Mouse (Mus musculus) layer of hippocampus, adult 9-11 months (tissue): Measurements from ENCODE around the gene Ficd.

Experiments
- DNase-seq: peaks from one replicate; pipeline ENCODE4 v3.0.0; 2022

Gene Ficd

DNA sequence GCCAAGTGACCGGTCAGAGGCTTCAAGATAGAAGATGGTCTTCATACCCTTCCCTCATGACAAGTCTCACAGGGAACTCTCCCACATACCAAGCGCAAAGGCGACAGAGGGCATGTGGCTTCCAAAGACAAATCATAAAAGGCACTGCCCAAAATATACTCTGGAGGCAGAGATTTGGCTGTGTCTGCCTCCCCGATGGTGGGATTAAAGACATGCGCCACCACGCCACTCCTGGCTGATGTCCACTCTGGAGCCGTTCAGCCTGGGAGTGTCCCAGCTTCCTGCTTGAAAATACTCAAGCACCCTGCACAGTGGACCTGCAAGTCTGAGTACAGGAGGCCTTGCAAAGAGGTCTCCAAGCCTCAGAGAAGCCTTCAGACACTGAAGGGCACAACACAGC lies 4.4 kb upstream of the Ficd start:
- DNase-seq: no peak

DNA sequence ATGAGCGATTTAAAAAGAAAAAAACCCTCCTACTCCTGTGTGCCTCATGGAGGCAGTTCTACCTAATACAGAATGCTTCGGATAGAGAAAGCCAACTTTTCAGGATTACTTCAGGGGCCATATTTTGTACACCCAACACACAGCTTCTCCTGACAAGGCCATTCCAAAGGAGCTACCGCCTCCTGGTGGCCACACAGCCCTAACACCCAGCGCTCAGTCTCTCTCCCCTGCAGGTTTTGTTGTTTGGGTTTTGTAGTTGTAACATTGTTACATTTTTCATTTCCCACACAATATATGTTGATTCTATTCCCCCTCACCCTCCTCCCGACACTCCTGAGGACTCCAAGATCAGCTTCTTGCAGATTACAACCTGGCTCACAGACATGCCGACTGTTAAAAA lies 3.4 kb upstream of the Ficd start:
- DNase-seq: no peak

DNA sequence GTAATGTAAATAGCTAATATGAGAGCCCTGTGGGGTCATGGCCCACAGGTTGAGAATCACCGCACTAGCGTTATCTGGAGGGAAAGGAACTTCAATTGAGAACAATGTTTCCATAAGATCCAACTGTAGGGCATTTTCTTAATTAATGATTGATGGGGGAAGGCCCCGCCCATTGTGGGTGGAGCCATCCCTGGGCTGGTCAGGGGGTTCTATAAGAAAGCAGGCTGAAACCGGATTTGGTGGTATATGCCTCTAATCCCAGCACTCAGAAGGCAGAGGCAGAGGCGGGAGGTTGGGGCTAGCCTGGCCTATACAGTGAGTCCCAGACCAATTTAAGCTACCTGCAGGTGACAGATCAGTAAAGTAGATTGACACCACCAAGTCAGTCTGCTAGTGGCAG lies 1.2 kb upstream of the Ficd start:
- DNase-seq: no peak

DNA sequence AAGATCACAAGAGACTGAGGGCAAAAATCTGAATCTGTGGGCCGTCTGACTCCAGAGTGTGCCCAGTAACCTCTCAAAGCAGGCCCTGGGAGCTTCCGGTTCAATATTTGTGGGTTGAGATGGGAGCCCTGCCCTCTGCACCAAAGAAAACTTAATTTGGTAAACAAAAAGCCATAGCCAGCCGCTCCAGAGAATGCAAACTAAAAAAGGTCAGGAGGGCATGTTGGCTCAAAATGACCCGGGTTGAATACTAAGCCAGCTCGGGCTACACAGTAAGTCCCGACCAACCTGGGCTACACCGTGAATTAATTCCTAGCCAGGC lies 619 bp upstream of the Ficd start:
- no peak for DNase-seq

DNA sequence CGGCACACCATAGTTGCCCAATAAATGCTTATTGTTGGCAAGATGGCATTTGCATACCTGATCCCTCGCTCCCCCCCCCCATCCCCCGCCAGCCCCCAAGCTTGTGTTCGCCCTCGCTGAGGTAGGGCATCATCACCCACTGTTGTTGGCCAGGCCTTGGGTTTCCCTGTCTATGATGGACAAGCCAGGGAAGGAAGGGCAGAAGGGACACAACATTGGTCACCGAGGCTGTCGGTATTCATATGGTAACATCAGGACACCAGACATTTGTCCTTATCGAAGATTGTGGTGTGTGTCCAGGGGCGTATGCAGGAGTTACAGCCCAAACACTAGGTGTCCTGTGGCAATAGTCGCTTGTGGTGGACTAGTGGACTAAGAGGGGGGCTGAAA lies 505 bp downstream of the Ficd start:
- DNase-seq: no peak

DNA sequence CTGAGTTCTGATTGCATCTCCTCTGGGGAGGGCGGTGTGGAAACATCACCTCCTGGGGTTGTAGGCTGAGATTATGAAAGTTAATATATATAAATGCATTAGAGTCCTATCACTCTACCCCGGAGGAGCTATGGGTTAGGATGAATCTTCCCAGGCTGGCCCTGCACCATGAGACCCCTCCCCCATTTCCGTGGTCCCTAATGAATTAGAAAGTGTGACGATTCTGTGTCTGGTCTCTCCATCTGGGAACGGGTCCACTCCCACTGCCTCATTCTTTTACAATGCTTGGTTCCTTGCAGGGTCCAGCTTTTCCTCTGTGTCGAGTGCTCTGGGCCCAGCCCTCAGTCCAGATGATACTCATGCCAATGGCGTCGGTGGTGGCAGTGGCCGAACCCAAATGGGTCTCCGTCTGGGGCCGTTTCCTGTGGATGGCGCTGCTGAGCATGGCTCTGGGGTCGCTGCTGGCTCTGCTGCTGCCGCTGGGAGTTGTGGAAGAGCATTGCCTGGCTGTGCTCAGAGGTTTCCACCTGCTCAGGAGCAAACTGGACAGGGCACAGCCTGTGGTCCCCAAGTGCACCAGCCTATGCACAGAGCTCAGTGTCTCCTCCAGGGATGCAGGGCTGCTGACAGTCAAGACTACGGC lies 1.0 kb downstream of the Ficd start:
- DNase-seq: no peak

DNA sequence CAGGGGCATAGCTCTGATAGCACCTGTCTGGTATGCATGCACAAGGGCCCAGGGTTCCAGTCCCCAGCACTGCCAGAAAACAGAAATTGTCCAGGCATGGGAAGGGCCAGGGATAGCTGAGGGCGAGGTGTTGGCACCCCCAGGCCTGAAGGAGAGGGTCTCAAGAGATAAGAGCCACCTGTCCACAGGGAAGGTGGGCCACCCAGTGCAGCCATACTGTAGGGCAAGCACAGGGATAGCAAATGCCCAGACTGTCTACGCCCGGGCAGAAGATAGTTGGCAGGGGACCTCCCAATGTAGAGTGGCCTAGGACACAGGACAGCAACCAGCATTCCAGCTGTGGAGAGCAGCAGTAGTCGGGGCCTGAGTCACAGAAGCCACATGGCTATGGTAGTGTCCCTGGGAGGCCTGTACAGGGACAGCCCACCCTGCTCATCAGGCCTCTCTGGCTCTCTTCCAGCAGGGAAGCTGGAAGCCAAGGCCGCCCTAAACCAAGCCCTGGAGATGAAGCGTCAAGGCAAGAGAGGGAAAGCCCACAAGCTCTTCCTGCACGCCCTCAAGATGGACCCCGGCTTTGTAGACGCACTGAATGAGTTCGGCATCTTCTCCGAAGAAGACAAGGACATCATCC lies 2.1 kb downstream of the Ficd start:
- DNase-seq: no peak

DNA sequence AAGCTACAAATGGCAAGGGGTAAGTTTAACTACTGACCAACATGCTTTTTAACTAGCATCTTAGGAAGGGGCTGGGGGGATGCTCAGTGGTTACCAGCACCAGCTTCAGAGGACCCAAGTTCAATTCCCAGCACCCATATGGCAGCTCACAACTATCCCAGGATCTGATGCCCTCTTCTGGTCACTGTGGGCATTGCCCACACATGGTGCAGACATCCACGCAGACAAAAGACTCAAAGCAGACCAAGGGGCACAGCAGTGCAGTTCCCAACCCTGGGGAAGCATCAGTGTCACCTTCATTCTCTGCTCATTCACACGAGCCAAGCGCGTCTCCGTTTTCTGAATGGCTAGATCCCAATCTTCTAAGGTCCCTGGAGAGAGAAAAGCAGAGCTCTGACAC lies 12.0 kb downstream of the Ficd start:
- DNase-seq: no peak

DNA sequence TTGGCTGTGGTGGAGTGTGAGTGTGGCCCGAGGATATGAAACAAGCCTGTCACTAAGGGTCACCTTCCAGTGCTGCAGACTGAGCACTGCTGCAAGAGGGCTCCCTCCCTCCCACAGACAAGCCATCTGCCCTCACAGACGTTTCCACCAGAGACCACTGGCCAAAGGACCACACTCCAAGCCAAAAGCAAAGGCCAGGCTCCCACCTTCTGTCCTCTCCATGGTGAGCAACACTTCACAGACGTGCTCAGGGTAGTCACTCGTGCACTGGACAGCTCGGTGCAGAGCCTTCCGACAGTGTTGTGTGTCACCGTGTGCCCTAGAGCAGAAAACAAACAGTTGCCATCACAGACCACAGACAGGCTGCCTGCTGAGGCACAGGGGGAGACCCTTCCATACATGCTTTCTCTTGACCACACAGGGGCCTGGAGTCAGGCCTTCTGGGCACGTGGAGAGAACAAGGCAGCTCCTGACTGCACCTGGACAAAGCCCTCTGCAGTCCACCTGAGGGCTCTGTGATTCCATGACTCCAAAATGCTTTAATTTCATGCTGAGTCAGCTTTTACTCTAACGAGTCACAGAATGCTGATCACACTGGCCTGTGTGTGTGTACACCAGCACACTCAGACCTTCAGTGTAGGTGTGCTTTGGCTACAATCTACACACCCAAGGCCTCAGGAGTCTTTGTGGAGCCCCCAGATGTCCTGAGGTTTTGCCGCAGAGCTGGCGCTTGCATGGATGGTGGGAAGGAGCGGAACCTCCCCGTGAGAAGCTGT lies 13.1 kb downstream of the Ficd start:
- no peak for DNase-seq

DNA sequence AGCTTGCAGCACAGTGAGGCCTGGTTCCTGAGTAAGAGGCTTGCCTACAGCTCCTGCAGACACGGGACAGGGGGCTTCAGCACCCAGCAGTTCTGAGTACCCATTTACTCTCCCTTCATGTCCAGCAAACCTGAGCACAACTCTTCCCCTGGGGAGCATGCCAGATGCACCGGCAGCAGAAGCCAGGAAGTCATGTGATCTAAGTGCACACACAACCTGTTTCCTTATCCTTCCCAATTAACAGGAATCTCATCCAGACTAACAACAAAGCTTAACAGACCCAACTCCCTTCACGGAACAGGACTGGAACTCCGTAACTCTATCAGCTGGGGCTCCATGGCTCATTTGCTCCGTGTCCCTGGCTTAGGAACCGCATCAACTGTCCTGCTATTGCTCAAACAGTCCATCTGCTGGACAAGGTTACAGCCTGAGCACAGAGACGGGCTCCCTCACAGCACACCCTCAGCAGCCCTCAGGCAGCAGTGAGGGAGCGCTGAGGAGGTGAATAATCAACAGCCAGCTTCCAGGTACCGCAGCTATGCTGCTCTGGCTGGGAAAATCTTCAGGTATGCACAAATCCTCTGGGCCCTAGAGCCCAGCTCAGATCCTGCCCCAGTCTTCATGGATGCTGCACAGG lies 16.0 kb downstream of the Ficd start:
- DNase-seq: no peak

DNA sequence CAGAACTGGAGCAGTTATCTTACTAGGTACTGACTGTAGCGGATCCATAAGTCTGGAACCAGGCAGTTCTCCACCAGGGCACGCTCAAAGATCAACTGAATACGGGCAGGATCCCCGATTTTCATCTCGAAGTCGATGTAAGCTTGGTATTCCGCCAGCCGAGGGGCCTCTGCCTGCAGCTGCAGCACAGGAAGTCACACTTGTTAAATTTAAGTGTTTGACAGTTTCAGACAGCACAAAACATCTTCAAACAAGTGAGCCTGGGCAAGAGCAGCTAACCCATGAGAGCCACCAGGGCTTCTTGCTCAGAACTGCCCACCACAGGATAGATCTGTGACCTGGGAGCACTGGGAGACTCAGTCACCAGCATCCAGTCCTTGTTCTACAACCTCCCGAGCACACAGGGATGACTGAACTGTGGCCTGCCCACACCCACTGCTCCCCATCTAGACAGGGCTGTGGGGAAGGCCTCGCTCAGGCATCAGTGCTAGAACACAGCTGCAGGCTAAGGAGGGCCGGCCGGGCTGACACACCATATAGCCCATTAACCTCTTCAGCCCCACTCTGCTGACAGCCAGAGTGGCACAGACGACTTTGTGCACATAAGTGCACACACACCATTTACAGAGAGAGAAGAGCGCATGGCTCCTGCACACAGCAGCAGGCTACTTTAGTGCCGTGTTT lies 19.9 kb downstream of the Ficd start:
- DNase-seq: no peak

DNA sequence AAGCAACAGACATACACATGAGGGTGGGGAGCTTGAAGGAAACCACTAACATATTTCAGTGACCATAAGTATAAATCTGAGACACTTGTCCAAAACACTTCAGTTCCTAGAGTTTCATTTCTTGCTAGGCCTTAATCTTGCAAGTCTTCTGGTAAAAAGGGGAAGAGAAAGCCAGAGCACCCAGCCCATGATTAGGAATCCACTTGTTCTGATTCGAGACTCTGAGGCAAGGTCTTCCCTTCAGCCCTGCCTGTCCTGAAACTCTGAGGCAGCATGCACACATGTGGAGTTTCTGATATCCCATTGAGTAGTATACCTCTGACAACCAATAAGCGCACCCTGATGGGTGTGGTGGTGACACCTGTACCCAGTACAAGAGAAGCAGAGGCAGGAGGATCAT lies 26.0 kb downstream of the Ficd start:
- DNase-seq: no peak

DNA sequence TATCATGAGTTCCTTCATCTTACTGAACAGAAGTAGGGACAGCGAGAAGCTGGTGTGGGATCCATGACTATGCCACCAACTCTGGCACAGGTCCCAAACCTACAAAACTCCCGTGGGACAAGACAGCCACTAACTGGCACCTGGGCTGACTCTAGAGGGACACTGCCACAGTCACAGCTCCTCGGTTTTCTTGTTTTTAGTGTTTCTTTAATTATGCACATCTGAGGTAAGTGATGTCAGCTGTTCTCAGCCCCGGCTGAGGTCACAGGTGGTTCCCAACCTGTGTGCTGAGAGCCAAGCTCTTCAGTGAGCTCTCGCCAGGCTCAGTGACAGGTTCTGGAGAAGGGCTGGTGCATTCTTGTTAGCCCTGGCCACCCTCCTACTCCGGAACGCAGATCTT lies 28.8 kb downstream of the Ficd start:
- no peak for DNase-seq

DNA sequence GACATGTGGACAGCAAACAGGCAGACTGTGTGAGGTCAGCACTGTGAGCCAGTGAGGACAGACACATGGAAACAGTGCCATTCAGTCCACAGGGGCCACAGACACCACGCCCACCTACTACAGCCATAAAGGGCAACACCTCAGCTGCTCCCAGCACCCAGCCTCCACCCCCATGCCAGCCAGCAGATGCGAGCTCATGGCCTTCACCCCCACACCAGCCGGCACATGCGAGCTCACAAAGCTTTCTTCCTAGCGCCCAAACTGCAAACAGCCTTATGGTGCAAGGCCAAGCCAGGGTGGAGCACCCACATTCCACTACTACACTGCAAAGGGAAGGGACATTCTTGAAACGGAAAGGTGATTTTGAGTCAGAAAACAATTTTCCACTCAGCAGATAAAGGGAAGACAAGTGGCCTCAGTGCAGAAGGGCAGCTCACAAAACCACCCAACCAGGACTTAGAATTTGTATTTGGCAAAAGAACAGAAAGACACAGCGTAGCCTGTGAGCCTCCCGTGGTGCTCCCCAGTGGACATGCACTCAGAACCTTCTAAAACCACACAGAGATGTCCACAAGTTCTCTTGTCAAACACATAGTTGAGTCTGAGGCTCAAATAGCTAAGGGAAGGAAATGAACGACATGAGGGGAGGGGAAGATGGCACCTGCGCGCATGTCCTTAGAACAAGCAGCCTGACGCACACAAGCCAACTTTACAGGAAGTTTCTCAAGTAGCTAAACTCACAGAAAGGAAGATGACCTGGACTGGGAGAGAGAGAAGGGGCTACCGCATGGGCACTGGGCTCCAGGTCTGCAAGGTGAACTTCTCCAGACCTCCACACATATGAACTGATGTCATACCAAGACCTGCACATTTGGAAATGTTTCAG lies 30.3 kb downstream of the Ficd start:
- no peak for DNase-seq

DNA sequence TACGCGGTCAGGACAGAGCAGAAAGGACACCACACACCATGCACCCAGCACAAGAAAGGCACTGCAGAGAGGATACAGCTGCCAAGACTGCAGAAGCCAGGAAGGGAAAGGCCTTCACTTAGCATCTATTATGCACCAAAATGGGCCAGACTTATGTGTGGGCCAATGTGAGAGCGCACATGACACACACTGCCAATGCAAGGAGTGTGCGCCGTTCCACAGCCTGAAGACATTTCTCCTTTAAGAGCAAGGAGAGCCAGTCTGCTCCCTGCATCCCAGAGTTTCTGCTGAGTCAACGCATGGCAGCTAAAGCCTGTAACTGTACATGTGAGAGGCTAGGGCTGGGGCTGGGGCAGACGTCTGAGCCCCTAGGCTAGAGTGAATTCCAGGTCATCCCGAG lies 33.2 kb downstream of the Ficd start:
- DNase-seq: no peak

DNA sequence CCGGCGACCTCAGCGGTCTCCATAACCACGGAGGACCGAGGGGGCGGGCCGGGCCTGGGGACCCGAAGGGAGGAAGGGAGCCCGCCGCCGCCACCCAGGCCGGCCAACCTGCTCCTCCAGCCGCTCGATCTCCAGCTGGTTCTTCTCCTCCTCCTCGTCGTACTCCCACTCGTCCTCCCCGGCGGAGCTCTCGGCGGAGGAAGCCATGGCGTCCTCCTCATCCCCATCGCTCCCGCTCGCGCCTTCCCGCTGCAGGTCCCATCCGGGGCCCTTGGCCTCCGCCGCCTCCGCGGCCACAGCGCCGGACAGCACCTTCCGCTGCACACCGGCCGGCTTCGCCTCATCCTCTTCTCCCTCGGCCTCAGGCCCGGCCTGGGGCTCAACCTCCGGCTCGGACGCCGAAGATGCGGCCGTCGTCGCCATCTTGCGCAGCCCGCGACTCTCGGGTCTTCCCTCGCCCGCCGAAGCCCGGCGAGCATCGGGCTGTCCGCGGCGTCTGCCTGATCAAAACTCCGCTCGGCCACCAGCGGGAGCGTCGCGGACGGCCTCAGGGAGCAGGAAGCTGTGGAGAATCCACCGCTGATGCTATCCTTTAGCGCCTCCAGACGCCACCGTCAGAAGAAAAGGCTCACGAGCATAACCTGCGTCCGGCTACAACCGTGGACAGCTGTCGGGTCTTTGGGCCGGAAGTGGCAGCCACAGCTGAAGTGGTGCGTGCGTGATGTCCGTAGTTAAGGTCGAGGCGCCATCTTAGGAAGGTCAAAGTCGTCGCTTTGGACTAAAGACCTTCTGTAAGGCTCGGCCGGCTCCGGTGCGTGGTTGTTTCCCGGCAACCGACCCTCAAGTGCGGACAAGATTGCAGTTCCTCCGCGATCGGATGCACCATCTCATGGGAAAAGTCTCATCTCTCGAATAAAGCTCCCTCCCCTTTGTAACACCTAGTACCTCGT lies 35.9 kb downstream of the Ficd start:
- DNase-seq: peak; percentile 92

DNA sequence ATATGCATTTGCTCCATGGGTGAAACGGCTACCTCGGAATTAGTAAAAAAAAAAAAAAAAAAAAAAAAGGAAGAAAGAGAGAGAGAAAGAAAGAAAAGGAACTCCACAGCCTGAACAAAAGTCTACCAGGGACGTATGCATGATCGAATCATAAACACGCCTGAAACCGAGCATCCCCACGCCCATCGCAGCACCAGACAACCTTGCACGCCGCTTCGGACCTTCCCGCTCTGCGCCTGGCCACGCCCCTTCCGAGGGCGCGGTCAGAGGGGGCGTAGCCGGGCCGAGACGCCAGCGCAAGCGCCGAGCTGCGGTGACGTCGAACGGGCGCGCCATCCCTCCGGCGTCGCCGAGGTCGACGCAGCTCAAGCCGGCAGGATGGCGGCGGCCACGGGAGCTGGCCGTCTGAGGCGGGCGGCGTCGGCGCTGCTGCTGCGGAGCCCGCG lies 36.9 kb downstream of the Ficd start, which contains the start of the genes Sart3 and Iscu:
Gene Sart3 (minus strand): TSS at position 61 of the 446 bp plus-strand sequence.
Gene Iscu (plus strand): TSS at position 299 of the 446 bp plus-strand sequence.
- DNase-seq: peak; percentile 95

DNA sequence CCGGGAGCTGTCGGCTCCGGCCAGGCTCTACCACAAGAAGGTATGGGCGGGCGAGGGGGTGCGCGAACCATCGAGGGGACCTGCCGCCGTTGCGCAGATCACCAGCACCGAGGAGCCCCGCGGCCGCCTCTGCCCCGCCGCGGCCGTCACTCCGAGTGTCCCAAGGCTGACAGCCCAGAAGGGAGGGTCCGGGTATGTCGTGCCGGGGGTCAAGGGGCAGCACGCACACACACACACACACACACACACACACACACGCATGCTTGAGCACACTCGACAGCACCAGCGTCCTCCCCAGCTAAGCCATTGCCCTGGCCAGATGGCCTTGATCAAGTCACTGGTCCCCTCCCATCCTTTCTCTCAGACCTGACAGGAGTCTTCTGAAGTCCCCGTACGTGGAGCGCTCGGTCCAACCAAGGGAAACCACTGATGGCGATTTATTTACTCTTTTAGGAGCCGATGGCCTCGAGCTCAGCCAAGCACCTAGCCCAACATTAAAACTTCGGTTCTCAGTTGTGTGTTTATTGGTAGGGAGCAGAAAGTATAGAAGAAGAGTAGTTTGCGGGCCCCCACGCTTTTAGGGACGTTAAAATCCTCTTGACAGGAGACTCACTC lies 37.4 kb downstream of the Ficd start:
- DNase-seq: no peak

DNA sequence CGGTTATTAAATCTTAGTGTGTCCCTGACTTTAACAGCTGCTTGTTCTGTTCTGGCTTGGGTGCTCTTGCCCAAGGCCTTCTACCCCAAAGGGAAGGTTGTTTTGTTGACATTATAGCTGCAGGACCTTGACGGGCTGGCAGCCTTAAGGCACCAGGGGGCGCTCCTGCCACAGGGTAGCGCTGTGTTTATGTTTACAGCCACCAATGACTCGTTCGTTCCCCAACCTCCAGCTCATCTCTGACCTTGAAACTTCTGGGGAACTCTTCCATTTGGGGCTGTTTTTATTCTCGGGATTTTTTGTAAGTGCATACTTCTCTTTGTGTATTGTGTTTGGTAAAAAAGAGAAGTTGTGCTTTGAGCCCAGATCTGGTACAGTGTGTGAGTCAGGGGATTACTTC lies 38.1 kb downstream of the Ficd start:
- peak; percentile 81 for DNase-seq

DNA sequence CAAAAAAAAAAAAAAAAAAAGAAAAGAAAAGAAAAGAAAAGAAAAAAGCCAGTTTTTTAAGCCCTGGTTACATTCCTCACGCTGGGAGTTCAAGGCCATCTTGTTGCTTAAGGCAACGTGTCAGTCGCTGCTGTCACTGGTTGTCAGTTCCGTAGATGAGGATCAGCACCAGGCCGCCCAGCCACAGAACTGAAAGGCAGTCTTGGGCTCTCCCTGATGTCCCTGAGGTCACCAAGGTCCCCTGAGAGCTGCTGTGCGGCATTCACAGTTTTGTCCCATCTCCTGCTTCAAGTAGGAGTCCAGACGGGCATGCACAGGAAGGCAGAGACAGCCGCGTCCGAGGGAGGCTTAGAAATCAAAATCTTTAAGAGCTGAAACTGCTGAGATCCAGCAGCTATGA lies 40.0 kb downstream of the Ficd start:
- no peak for DNase-seq
